Mouse (Mus musculus) heart, adult 2 months (tissue): ENCODE measurements around the gene Arhgef11. TPM values are rescaled to one million over a fixed set of nuclear protein-coding genes. Genes with fewer than 3 reads are reported as not detected.

Experiments
- DNase-seq, 2 experiments: peaks; one replicate each; pipeline ENCODE4 v3.0.0; 2021
- H3K27ac ChIP-seq: fragments of 200-600 bp; 2 replicates; pipeline ENCODE4 v1.8.1; 2022
- H3K27me3 ChIP-seq: fragments of 200-500 bp; 2 replicates; pipeline ENCODE4 v1.6.1; 2012; ENCODE audit warnings: mild to moderate bottlenecking, low read length, inconsistent platforms, mixed read lengths; ENCODE audit not compliant: control insufficient read depth, insufficient read depth
- H3K36me3 ChIP-seq: fragments of 200-500 bp; 2 replicates; pipeline ENCODE4 v1.6.1; 2012; ENCODE audit warnings: low read length, inconsistent platforms; ENCODE audit not compliant: control insufficient read depth, insufficient read depth
- H3K4me1 ChIP-seq: fragments of 200-500 bp; 2 replicates; pipeline ENCODE4 v1.6.1; 2011; ENCODE audit warnings: low read length; ENCODE audit not compliant: control insufficient read depth, insufficient read depth
- H3K4me3 ChIP-seq: fragments of 200-600 bp; 2 replicates; pipeline ENCODE4 v1.8.1; 2022
- H3K79me2 ChIP-seq: fragments of 200-500 bp; replicated peaks from 2 replicates; pipeline ENCODE4 v1.6.1; 2012; ENCODE audit warnings: mild to moderate bottlenecking, inconsistent platforms, low read length, moderate library complexity, mixed read lengths; ENCODE audit not compliant: control insufficient read depth, insufficient read depth
- H3K9ac ChIP-seq: fragments of 200-500 bp; 2 replicates; pipeline ENCODE4 v1.6.1; 2012; ENCODE audit warnings: low read depth, mild to moderate bottlenecking, control low read depth, inconsistent platforms, low read length, mixed read lengths
- CTCF ChIP-seq: fragments of 200-600 bp; IDR thresholded peaks from 2 replicates; pipeline ENCODE4 v1.8.1; 2022; ENCODE audit warnings: antibody characterized with exemption, mild to moderate bottlenecking, moderate library complexity
- EP300 ChIP-seq: fragments of 200-500 bp; IDR thresholded peaks from 2 replicates; pipeline ENCODE4 v1.6.1; 2011; ENCODE audit warnings: low read depth, low read length, control low read depth; ENCODE audit not compliant: insufficient read depth
- POLR2A ChIP-seq: fragments of 200-500 bp; IDR thresholded peaks from 2 replicates; pipeline ENCODE4 v1.6.1; 2011; ENCODE audit warnings: mild to moderate bottlenecking, low read depth, low read length, control low read depth; ENCODE audit not compliant: insufficient read depth
- WGBS: fragments of 180-500 bp; shearing (Covaris S2); methylation state at CpG from one replicate; pipeline ENCODE4 v1.1.7; 2018; 5-methylcytosine and 5-hydroxymethylcytosine counted together
- intact Hi-C: fragments of 180-260 bp; cut with DNase I; formaldehyde crosslinking; loops from one replicate; pipeline ENCODE4 v1.15.1; 2025
- polyA plus RNA-seq: library from polyadenylated mRNA; depleted of rRNA; stranded (reverse); fragments of >200 nt; gene quantifications from 2 replicates; pipeline ENCODE4 v1.2.3, GENCODE M21; 2012
- total RNA-seq, 2 experiments: library from RNA; stranded (reverse); gene quantifications; 2 replicates each; pipeline ENCODE4 v1.2.3; 2021

The Arhgef11 gene
- total and polyA plus RNA-seq, 3 experiments, result 16.0 to 20.4 (median 19.5) TPM

GRCm38 (mm10) chr3:87630899-87631298, 13.5 kb downstream of the Arhgef11 start:
- Histone ChIP-seq H3K27me3 (no peaks in the 10 kb centered on the region), H3K4me3 (no peak overlapping the region)

GRCm38 (mm10) chr3:87631408-87631807, 14.0 kb downstream of the Arhgef11 start:
- Histone ChIP-seq H3K79me2 (peaks cover 3% of the 10 kb centered on the region), H3K27me3 (no peaks in the 10 kb centered on the region), H3K4me3 (no peak overlapping the region), H3K36me3 (no peaks in the 10 kb centered on the region), H3K4me1 (no peaks in the 10 kb centered on the region; the same call in 1 of the 2 replicates), H3K9ac (no peak overlapping the region), H3K27ac (no peak overlapping the region)
- 73% methylated on average over 4 of the region's 4 CpGs for WGBS
- intact Hi-C loops, result no loop called here
- TF ChIP-seq CTCF, result no peak
- TF ChIP-seq POLR2A, result no peak
- no peak for TF ChIP-seq EP300
- no peak for DNase-seq

More at GRCm38 (mm10) chr3:87630899-87631298, 13.5 kb downstream of the Arhgef11 start:
- peak in 1 of 2 experiments; percentile 27 for DNase-seq
- TF ChIP-seq EP300 (no peak), POLR2A (no peak), CTCF (no peak)
- Histone ChIP-seq H3K36me3 (no peaks in the 10 kb centered on the region), H3K4me1 (no peaks in the 10 kb centered on the region; the same call in 1 of the 2 replicates), H3K79me2 (peaks cover 1% of the 10 kb centered on the region), H3K9ac (no peak overlapping the region), H3K27ac (no peak overlapping the region)
- WGBS, result 68% methylated on average over 9 of the region's 9 CpGs
- intact Hi-C loops, result no loop called here

GRCm38 (mm10) chr3:87635514-87635913, 18.2 kb downstream of the Arhgef11 start:
- Histone ChIP-seq H3K9ac (no peak overlapping the region), H3K79me2 (peaks cover 6% of the 10 kb centered on the region), H3K4me1 (peaks cover 5% of the 10 kb centered on the region), H3K27me3 (no peaks in the 10 kb centered on the region), H3K36me3 (peaks cover 5% of the 10 kb centered on the region), H3K27ac (no peak overlapping the region), H3K4me3 (no peak overlapping the region)
- TF ChIP-seq POLR2A, result no peak
- DNase-seq, result no peak
- WGBS, result 73% methylated on average over 4 of the region's 4 CpGs
- intact Hi-C loops, result no loop called here

- peaks cover under 1% of the 10 kb centered on the region; the same call in 1 of the 2 replicates for H3K4me1 ChIP-seq
- no peak overlapping the region for H3K9ac ChIP-seq
- H3K27ac ChIP-seq, result no peak overlapping the region
- no peak overlapping the region for H3K4me3 ChIP-seq
- WGBS, result 92% methylated on average over 1 of the region's 1 CpGs
- no peaks in the 10 kb centered on the region for H3K27me3 ChIP-seq
- intact Hi-C loops, result no loop called here
- peaks cover under 1% of the 10 kb centered on the region; the same call in 1 of the 2 replicates for H3K36me3 ChIP-seq
- TF ChIP-seq CTCF, result no peak
- TF ChIP-seq POLR2A, result no peak
- TF ChIP-seq EP300, result no peak
- peaks cover 9% of the 10 kb centered on the region; the same call in 1 of the 2 replicates for H3K79me2 ChIP-seq
- DNase-seq, result no peak
Observed at GRCm38 (mm10) chr3:87643453-87643852, 26.1 kb downstream of the Arhgef11 start.

- peaks cover 6% of the 10 kb centered on the region for H3K79me2 ChIP-seq
- intact Hi-C loops, result no loop called here
- H3K9ac ChIP-seq, result no peak overlapping the region
- no peaks in the 10 kb centered on the region for H3K36me3 ChIP-seq
- no peak for TF ChIP-seq EP300
- no peak for TF ChIP-seq POLR2A
- TF ChIP-seq CTCF, result no peak
- H3K27me3 ChIP-seq, result no peaks in the 10 kb centered on the region
- WGBS, result 92% methylated on average over 1 of the region's 1 CpGs
- H3K4me3 ChIP-seq, result no peak overlapping the region
- no peak for DNase-seq
- no peak overlapping the region for H3K27ac ChIP-seq
- no peaks in the 10 kb centered on the region for H3K4me1 ChIP-seq
Observed at GRCm38 (mm10) chr3:87646174-87646573, 28.8 kb downstream of the Arhgef11 start.

GRCm38 (mm10) chr3:87649063-87649462, 31.7 kb downstream of the Arhgef11 start:
- Histone ChIP-seq H3K4me1 (no peaks in the 10 kb centered on the region), H3K27ac (no peak overlapping the region), H3K4me3 (no peak overlapping the region), H3K27me3 (no peaks in the 10 kb centered on the region), H3K36me3 (no peaks in the 10 kb centered on the region), H3K79me2 (peaks cover 4% of the 10 kb centered on the region), H3K9ac (no peak overlapping the region)
- intact Hi-C loops, result no loop called here
- 84% methylated on average over 3 of the region's 3 CpGs for WGBS
- no peak for TF ChIP-seq POLR2A
- no peak for TF ChIP-seq CTCF
- DNase-seq, result no peak
